Mouse (Mus musculus) olfactory bulb, adult 2 months (tissue): ENCODE data around the gene Hes7.

Experiments used
- CTCF ChIP-seq: fragments of 200-500 bp; IDR thresholded peaks from 2 replicates; pipeline ENCODE4 v1.5.1; 2012; ENCODE audit warnings: low read depth, mild to moderate bottlenecking, low read length, moderate library complexity; ENCODE audit not compliant: insufficient read depth
- POLR2A ChIP-seq: fragments of 200-500 bp; IDR thresholded peaks from 2 replicates; pipeline ENCODE4 v1.6.1; 2012; ENCODE audit warnings: mild to moderate bottlenecking, low read depth, low read length, moderate library complexity; ENCODE audit not compliant: insufficient read depth

- no peak for TF ChIP-seq CTCF
- TF ChIP-seq POLR2A = no peak
Measured at GRCm38 (mm10) chr11:69091566-69092385, 28.4 kb upstream of the Hes7 start.
